ENCODE assay signal across 8 mouse cellular contexts in genomic region chrX:169980809-169981289, GRCm38 (mm10). TPM values are rescaled to one million over a fixed set of nuclear protein-coding genes. Genes with fewer than 3 reads are reported as not detected.
A peak's percentile ranks its signal among the peaks of the same experiment; 100 is the strongest.
DNase-seq lines count a peak whose midpoint lies in the region; ATAC-seq and TF ChIP-seq lines count a peak whose summit lies in the region.

No protein-coding gene starts in this region.

- no peak for ATAC-seq in kidney, embryonic 16.5 days (ENCODE audit: low FRiP score, low TSS enrichment)
- peak; percentile 32; the same call in 1 of the 2 replicates for ATAC-seq in lung, postnatal 0 days

- no peak for TF ChIP-seq CTCF in kidney, adult 2 months (conservative IDR thresholded peaks at IDR 0.05; ENCODE audit: insufficient read depth, insufficient read length, low read depth, low read length)
- no peak for TF ChIP-seq CTCF in lung, postnatal 0 days (IDR thresholded peaks at IDR 0.05)

- WGBS in kidney, adult 2 months, result 81% methylated on average over 12 of the region's 12 CpGs
- WGBS in kidney, embryonic 16.5 days, result 74% methylated on average over 12 of the region's 12 CpGs
- WGBS in lung, postnatal 0 days, result 40% methylated on average over 12 of the region's 12 CpGs

- DNase-seq in kidney, adult 2 months, result peak; percentile 56
- peak; percentile 8 for DNase-seq in thymus, postnatal 0 days (ENCODE audit: low spot score)
- DNase-seq in thymus, postnatal 25 days, result no peak
- peak; percentile 93 for DNase-seq in fat pad, adult 2 months (ENCODE audit: extremely low read depth, low read depth, low spot score)
- DNase-seq in lung, postnatal 0 days (ENCODE audit: low spot score), result peak; percentile 92
- DNase-seq in frontal cortex, postnatal 36 days (ENCODE audit: low spot score in 2 of 2), result no peak
- DNase-seq in gastrocnemius, postnatal 25 days, result no peak

- H3K9ac ChIP-seq in kidney, embryonic 16.5 days (replicated peaks; ENCODE audit: low read length), result no peak overlapping the region
- H3K9ac ChIP-seq in lung, postnatal 0 days (replicated peaks; ENCODE audit: low read depth), result no peak overlapping the region

- H3K36me3 ChIP-seq in kidney, adult 2 months (ENCODE audit: control insufficient read depth, insufficient read depth, low read length), result peaks cover 9% of the 10 kb centered on the region; the same call in 1 of the 2 replicates
- H3K36me3 ChIP-seq in kidney, embryonic 16.5 days (ENCODE audit: insufficient read depth, low read length), result peaks cover 78% of the 10 kb centered on the region
- no peaks in the 10 kb centered on the region for H3K36me3 ChIP-seq in lung, postnatal 0 days (ENCODE audit: insufficient read depth, low read length)

- H3K27ac ChIP-seq in kidney, adult 2 months (ENCODE audit: insufficient read depth, low read depth, low read length), result peak overlapping the region; percentile 37
- no peak overlapping the region for H3K27ac ChIP-seq in kidney, embryonic 16.5 days (ENCODE audit: low read length)
- no peak overlapping the region for H3K27ac ChIP-seq in lung, postnatal 0 days (ENCODE audit: low read length)

- H3K4me1 ChIP-seq in kidney, adult 2 months (ENCODE audit: control insufficient read depth, insufficient read depth, low read length), result peaks cover 7% of the 10 kb centered on the region; the same call in 1 of the 2 replicates
- H3K4me1 ChIP-seq in kidney, embryonic 16.5 days (ENCODE audit: insufficient read depth, low read length), result no peaks in the 10 kb centered on the region
- 0 out of 2 replicates have a peak, but pooled peaks cover 6% of the 10 kb centered on the region for H3K4me1 ChIP-seq in lung, postnatal 0 days (ENCODE audit: insufficient read depth, low read depth, low read length)

- H3K9me3 ChIP-seq in kidney, embryonic 16.5 days (ENCODE audit: low read length), result peaks cover 33% of the 10 kb centered on the region
- peaks cover 7% of the 10 kb centered on the region; the same call in 1 of the 2 replicates for H3K9me3 ChIP-seq in lung, postnatal 0 days (ENCODE audit: low read length)

- no peak overlapping the region; the same call in 1 of the 2 replicates for H3K4me3 ChIP-seq in kidney, adult 2 months (ENCODE audit: insufficient read depth, low read depth, low read length)
- no peak overlapping the region for H3K4me3 ChIP-seq in kidney, embryonic 16.5 days (ENCODE audit: low read length)
- no peak overlapping the region for H3K4me3 ChIP-seq in lung, postnatal 0 days (ENCODE audit: low read depth, low read length)

- H3K27me3 ChIP-seq in kidney, adult 2 months (replicated peaks; ENCODE audit: control insufficient read depth, insufficient read depth, low read length), result no peaks in the 10 kb centered on the region; the same call in 1 of the 2 replicates
- H3K27me3 ChIP-seq in kidney, embryonic 16.5 days (ENCODE audit: insufficient read depth, low read length), result no peaks in the 10 kb centered on the region
- peaks cover 11% of the 10 kb centered on the region; the same call in 1 of the 2 replicates for H3K27me3 ChIP-seq in lung, postnatal 0 days (replicated peaks; ENCODE audit: insufficient read depth, low read length)

- no peak for TF ChIP-seq EP300 in lung, postnatal 0 days (IDR thresholded peaks at IDR 0.05)

- H3K4me2 ChIP-seq in kidney, embryonic 16.5 days (replicated peaks; ENCODE audit: low read depth, low read length), result no peak overlapping the region
- H3K4me2 ChIP-seq in lung, postnatal 0 days (replicated peaks; ENCODE audit: low read depth, low read length), result no peak overlapping the region

- no peak for TF ChIP-seq POLR2A in kidney, adult 2 months (IDR thresholded peaks at IDR 0.05; ENCODE audit: low read depth, low read length)

RNA-seq across cellular contexts. Expression of gene Gm21887, which starts 28.6 kb away (rescaled TPM):
- polyA plus RNA-seq in kidney, adult 2 months (2012; rRNA removed), result 108 and 184 TPM in 2 replicates
- 162 and 299 TPM in 2 replicates for polyA plus RNA-seq in kidney, embryonic 16.5 days (2015; fragmentation: Nextera tagmentation; extraction: Ambion mirVana)
- 166 and 243 TPM in 2 replicates for polyA plus RNA-seq in thymus, postnatal 0 days (2015; fragmentation: Nextera tagmentation; extraction: Ambion mirVana)
- polyA plus RNA-seq in lung, postnatal 0 days (2015; fragmentation: Nextera tagmentation; extraction: Ambion mirVana), result 90.2 and 116 TPM in 2 replicates
- total RNA-seq in gastrocnemius, postnatal 25 days (2021), result 10 to 100 TPM; 31.6 to 43.1 TPM

Comparison
In these comparisons a context has a peak if more than half of its experiments do, and no peak if none do; other contexts are left out.
1. DNase-seq: peak in kidney, adult 2 months (single experiment), thymus, postnatal 0 days (single experiment), fat pad, adult 2 months (single experiment) and lung, postnatal 0 days (single experiment); none in thymus, postnatal 25 days (single experiment), frontal cortex, postnatal 36 days (0 of 2) and gastrocnemius, postnatal 25 days (single experiment).